Mouse (Mus musculus): ENCODE results near the gene Abat.

Abat gene

DNA sequence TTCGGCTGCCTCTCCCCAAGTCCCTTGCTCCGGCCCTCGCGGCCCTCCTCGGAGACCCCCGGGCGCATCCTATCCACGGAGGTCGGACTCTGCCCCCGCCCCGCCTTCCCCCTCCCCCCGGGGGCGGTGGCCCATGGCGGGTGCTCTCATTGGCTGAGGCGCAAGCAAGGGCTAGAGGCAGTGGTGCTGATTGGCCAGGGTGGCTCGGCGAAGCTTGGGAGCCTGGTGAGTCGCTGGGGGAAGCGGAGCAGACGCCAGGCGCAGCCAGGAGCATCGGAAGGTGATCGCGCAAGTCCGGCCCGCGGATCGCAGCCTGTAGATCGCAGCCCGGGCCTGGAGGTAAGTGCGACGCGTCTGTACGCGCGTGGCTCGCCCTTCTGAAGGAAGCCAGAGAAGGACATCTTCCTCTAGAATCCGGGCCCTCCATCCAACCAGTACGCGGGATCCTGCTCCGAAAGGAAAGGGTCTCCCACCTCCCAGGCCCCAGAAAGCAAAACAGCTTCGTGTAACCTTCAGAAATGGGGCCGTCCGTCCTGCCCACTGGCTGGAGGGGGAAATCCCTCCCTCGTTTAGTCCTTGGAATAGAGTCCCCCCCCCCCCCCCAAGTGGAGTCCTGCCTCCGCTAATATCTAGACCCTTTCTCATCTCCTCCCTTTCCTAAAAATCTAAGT lies at the start of gene Abat:
Gene Abat, plus strand, starts transcription at position 194 of the 671 bp plus-strand sequence.
- peak; percentile 93 for DNase-seq (ENCODE audit: low spot score)

DNA sequence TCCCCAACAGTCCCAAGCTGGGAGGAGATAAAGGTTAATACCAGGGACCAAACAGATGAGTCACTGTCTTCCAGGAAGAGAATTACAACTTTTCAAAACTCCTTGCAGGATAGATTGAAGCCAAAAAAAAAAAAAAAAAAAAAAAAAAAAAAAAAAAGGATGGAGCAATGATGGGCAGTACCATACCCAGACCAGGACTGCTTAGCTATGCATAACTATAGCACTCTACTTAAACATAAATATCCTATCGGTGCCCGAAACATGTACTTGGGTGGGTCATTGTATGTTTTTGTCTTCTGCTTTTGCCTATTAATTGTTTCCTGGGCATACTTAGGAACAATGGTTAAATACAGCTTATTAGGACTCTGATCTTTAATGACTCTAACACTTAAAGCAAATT lies 43.1 kb upstream of the Abat start:
- no peak for DNase-seq (ENCODE audit: low spot score)

DNA sequence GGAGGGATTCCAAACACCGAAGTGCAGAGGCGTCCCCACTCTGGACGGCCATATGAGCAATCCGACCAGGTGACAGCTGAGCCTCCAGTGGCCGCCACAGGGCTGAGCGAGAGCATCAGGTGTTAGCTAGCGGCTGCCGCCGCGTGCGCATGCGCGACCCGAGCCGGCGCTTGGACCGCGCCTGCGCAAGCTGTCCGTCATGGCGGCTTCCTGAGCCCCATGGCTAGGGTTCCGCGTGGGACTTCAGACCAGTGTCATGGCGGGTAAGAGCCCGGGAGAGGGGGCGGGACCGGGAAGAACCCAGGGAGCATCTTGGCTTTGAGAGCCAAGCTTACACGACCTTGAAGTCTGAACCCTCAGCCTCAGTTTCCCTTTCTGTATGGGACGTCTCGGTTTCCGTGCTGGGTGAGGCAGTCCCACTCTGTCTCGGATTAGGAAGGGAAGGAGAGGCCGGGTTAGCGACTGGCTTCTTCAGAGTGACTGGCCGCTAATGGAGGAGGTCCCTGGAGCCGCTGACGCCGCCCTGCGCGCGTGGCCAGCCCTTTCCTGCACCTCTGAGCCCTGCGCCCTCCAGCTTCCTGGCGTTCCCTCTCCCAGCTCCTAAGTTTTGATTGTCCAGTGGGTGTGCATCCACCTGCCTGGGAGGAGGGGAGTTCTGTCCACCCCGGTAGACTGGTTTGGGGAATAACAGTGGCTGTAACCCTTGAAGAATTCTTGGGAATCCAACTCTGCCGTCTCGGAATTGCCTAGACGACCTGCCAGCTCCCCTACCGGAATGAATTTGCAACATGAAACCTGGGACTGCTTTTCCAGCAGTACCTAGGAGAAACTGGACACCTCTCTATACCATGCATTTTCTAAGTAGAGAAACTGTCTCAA lies 42.4 kb upstream of the Abat start, which contains the start of gene Mettl22:
Gene Mettl22, plus strand, starts transcription at position 186 of the 879 bp plus-strand sequence.
- peak; percentile 91 for DNase-seq (ENCODE audit: low spot score)

DNA sequence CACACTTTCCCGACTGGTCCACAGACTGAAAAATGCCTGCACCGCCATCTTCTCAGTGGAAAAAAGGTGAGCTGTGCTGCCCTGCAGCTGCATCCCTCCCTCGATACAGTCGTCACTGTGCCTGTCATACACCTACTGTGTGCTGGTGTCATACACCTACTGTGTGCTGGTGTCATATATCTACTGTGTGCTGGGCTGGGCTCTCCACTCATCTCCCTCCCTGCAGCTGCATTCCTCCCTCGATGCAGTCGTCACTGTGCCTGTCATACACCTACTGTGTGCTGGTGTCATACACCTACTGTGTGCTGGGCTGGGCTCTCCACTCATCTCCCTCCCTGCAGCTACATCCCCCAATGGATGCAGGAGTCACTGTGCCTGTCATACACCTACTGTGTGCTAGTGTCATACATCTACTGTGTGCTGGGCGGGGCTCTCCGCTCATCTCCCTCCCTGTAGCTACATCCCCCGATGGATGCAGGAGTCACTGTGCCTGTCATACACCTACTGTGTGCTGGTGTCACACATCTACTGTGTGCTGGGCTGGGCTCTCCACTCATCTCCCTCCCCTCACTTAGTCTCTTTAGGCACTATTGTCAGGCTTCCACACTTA lies 25.7 kb upstream of the Abat start:
- DNase-seq (ENCODE audit: low spot score): no peak

DNA sequence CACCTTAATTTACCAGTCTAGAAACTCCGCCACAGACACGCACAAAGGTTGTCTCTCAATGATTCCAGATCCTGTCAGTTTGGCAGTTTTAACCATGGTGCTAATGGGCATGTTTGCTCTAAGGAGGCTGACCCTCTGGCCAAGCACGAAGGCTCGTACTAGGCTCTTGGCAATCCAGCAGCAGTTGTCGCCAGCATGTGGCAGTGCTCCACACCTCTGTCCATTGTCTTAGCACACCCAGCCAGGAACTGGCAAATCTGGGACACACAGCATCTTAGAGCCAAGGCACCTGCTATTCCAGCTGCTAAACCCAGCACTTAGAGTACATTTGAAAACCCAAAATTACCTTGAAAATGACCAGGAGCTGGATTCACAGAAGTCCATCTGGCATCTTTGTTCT lies 23.9 kb upstream of the Abat start:
- DNase-seq (ENCODE audit: low spot score): no peak

DNA sequence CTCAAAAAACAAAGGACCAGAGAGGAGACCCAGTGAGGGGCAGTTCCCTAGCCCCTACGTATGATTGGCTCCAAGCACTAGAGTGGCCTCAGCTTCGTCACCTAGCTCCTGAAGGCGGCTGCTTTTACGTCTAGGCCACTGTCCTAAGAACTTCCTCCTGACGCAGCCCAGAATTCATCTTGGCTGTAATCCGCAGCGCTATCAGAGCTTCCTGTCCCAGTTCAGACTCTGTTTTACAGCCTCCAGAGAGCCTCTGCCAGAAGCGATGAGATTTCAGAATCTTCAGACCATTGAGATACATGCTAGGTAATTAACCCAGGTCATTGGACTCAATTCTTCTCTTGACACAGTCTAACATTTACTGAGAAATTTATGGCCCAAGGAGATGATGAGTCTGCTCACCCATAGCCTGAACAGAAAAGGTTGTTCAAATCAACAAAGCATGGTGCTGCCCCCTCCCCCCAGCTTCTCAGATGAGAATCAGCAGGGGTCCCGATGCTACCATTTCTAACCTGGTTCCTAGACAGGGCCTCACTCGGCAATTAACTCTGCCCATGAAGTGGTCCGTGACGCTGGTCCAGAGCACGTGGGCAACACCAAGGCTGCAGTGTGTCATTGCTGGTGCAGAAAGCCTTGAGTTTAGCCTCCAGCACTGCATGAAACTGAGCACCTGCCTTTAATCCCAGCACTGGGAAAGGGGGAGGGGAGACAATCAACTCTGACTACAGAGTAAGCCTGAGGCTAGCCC lies 21.3 kb upstream of the Abat start:
- no peak for DNase-seq (ENCODE audit: low spot score)

DNA sequence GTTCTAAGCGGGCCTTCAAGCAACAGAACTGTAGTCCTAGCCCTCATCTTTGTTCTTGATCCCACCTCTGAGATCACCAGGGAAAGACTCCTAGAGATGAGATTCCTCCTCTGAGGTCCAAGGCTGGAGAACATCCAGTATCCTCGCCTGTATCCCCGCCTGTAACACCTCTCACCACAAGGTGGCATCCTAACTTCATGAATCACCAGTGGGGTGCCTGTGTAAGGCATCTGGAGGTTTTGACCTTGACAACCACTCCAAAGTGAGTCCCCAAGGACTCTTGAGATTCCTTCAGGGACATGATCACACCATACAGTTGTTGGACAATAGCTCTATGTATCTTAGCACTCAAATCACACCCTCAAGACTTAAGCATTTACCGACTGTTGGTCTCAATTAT lies 19.0 kb upstream of the Abat start:
- peak; percentile 71 for DNase-seq (ENCODE audit: low spot score)

DNA sequence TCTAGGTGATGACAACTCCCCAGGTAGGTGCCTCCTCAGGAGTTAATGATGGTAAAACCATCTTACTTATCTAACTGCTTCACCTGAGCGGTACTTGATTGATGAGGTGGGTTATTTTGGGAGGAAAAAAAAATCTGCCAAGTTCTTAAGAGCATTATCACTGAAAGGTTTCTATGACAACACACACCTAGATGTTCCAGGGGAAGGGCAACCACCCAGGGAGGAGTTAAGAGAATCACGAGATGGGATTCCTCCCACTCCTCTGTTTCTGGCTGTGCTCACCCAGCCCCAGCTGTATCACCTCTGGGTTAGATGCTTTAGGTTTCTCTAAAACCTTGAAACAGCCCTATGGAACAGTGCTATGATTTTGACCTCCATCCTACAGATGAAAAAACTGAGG lies 16.3 kb upstream of the Abat start:
- DNase-seq (ENCODE audit: low spot score): no peak

DNA sequence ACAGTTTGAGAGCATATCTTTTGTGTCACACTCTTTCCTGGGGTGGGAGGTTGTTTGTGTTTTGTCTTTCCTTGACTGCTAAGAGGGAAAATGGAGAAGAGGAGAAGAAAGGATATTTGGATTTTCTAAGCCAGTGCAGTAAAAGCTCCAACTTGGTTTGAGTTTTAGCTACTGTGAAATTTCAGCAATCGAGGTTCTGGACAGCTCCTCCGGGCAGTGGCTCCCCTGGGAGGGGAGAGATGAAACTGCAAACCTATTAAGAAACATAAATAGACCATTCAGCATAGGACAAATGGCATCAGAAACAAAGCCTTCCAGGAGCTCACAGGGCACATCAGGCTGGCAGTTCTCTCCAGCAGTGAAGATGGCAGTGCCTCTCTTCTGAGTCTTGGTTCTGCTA lies 9.0 kb upstream of the Abat start:
- DNase-seq (ENCODE audit: low spot score): no peak

DNA sequence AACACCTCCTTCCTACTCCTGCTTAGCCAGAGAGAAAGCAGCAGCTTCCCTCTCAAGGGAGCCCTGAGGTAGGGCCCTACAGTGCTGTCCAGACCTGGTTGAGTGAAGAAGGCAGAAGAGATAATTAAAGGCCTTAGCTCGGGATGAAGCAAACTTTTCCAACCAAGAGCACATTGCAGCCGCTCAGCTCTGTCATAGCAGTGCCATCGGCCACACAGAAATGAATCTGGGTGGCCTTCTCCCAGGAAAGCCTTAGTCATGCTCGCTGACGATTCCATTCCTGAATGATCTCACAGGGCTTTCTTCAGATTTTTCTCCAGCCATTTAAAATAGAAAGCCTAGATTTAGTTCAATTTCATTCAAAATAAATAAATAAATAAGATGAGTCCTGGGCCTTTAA lies 3.3 kb upstream of the Abat start:
- no peak for DNase-seq (ENCODE audit: low spot score)

DNA sequence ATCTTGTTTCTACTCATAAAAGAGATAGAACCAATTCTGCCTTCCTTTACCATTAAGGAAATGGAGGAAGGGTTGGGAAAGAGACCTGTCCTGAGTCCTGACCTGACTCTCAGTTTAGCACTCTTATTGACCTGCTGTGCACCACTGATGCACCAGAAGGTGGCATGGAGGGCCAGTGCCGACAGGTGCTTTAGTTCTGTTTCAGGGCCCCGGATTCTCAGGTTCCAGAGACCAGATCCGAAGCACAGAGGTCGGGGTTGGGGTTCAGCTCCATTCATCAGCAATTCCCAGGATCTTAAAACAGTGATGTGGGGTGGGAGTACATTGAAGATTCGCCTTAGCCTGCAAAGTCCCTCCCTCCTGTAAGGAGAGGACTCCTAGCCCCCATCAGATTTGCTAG lies 399 bp upstream of the Abat start:
- DNase-seq (ENCODE audit: low spot score): no peak

DNA sequence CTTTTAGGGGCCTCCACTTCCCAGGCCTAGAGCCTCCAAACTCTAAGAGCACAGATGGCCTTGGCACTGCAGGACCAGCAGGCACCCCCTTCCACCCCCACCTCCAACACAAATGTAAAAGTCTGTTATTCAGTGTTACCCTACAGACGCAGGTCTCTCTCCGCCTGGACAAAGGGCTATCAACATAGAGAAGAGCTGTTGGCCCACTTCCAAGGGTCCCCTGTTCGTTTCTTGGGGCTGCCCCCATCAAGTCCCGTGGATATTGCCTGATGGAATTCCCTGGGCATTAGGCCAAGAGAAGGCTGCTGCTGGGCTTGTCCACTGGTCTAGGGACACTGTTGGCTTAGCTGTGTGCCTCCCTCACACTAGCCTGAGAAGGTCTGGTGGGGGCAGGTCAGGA lies 951 bp downstream of the Abat start:
- peak; percentile 22 for DNase-seq (ENCODE audit: low spot score)

DNA sequence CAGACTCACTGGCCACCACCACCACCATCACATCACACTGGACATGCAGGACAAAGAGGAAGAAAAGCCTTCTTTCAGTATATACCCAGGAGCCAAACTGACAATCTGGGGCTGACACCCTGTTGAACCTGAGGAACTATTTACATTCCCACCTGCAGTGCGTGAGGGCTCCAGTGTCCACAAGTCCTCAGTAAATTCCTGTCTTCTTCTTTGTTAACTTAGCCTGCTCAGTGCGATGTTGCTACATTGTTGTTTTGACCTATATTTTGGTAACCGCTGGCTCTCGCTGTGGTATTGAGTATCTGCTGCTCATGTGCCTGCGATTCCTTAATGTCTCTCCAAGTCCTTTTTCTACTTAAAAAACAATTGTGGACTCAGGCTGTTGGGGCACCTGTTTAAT lies 7.3 kb downstream of the Abat start:
- no peak for DNase-seq (ENCODE audit: low spot score)

DNA sequence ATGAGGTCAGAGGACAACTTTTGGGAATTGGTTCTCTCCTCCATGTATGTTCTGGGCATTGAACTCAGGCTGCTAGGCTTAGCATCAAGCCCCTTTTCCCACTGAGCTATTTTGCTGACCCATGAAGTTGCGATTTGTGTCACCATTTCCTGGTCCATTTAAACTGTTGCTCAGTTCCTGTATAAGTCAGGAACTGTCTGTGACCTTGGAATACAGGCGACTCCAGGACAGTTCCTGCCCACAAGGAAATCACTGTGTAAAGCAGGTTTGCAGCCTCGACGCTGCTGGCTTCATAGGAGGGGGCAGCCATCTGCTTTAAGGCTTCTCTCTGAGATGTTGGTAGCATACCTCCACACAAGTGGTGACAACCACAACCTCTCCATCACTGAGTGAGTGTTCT lies 8.1 kb downstream of the Abat start:
- DNase-seq (ENCODE audit: low spot score): no peak

DNA sequence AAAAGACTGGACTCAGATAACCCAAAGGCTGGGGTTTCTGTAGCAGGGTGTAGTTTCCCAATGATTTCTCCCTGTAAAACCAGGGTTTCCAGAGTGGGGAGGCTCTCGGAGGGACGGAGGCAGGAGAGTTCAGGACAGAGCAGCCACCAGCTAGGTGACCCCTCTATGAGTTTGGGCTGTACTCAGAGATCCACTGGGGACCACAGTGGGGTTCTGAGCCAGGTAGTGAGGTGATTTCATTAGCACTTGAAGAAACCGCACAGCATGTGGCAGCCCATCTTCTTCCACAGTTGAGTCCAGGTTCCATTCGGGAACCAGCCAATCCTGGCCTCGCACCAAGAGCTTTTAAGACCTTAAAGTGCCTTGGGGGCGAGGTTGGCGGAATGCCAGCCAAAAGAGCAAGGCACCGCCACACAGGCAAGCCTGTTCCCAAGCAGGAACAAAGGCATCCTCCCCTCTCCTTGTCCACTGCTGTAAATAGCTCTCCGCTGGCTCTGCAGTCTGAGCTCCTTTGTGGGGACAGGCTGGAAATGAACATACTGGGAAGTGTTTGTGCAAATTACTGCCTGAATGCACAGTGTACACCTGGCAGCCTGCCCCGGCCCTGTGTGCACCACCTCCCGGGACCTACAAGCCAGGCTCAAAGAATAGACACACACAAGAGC lies 10.4 kb downstream of the Abat start:
- DNase-seq (ENCODE audit: low spot score): peak; percentile 37

DNA sequence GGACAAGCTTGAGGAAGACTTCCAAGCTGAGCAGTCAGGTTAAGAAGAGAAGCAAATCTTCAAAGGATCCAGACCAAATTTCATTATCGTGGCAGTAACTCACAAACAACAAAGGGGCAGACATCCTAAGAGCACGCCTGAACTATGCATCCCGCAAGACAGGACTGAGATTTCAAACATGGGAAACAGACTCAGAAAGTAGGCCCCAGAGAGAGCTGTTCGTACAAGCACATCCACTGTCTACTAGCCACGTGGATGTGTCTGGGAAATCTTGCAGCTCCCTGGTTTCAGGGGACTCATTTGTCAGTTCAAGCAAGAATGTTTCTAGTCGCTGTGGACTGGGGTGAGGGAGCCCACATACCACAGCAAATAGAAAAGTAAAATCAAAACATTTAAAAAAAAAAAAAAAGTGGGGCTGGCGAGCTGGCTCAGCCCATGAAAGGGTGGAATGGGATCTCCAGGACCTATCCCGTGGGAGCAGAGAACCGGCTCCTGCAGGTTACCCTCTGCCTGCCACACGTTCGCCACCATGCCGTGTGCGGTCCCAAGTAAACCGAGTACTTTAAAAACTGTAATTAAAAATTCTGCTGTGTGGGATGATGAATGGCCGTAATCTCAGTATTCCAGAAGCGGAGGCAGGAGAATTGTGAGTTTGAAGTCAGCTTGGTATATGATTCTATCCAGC lies 11.1 kb downstream of the Abat start:
- DNase-seq (ENCODE audit: low spot score): no peak

DNA sequence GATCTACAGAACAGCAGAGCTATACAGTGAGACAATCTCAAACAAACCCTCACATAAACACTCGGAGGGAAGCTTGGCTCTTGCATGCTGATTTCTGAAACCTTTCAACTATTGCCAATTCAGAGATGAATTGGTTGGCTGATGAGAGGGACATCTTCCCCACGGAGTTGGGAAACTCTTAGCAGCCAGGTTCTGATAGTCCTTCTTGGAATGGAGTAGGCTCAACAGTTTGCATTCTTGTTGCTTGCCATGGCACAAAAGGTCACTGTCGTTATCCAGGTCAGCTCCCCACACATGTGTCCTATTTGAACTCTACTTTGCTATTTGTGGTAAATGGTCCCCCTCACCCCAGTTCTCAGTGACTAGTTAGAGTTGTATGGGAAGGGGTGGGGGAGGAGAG lies 12.1 kb downstream of the Abat start:
- DNase-seq (ENCODE audit: low spot score): no peak

DNA sequence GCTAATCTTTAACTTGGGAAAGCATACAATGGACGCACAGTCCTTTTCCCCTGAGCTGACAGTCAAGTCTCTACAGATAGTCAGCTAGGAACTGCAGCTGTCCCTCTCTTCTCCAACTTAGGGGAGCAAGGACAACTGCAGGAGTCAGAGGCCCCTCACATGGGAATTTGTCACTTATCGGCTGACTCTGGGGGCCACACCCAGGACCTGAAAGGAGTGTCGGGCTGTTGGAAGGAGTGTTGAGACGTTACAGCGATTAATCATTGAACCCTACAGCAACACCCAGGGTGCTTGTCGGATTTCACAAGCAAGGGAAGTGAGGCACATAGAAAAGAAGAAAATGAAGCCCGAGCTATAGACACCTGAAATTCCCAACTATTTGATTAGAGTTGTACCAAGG lies 12.6 kb downstream of the Abat start:
- DNase-seq (ENCODE audit: low spot score): no peak

DNA sequence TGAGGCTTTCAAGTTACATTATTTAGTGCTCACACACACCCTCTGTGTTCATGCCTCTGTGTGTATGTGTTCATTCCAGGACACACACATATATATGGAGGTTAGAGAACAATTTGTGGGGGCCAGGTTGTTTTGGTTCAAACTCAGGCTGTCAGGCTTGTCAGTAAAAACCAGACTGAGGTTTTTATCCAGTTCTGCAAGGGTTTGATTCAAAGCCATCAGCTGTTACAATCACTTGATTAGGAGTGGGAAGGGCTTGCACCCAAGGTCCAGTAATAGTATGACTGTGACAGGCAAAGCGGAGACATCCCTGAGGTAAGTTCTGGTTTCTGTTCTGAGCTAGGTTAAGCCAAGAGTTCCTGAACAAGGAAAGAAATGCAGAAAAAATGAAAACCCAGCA lies 16.2 kb downstream of the Abat start:
- DNase-seq (ENCODE audit: low spot score): no peak

DNA sequence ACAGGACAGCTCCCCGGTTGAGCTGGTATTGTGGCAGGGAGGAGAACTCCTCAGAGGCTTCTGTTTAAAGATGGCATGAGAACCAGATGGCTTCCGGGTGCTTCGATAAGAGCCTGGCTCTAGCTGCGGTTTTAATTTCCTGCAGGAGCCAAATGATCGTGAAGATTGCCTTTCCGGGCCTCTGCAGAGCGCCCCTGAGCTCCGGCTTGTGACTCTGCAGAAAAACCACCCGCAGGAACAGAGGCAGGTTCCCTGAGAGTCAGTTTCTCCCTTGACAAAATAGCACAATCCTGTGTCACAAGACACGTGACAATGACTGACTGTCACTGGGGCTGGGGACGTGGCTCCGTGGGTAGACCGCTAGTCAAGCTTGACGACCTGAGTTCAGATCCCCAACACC lies 16.8 kb downstream of the Abat start:
- DNase-seq (ENCODE audit: low spot score): no peak

DNA sequence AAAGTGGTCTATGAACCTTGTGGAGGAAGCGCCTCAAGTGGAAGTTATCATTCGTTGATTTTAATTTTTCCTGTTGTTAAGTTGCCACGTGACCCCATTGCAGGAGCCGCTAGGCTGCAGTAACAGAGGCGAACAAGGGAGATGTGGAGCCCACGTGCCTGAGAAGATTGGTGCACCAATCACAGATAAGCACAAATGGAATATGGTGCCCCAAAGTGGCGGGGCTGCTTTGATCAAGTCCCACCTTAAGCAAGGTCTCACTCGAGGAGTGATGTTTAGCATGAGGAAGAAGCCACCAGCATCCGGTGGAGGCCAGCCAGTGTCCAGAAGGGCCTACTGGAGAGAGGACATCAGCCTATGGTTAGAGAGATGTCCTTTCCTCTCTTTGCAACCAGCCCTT lies 19.2 kb downstream of the Abat start:
- no peak for DNase-seq (ENCODE audit: low spot score)
